Mouse (Mus musculus) frontal cortex, adult 2 months (tissue): ENCODE measurements at regions not wholly inside any gene's neighbourhood (a gene's known extent, or its start where the extent isn't known, plus 50 kb on each side); places are given as distances from the start of the nearest gene placed in this dataset.
"Not testable (repeated sequence)": the region's sequence is repeated elsewhere in the genome, so short reads cannot be mapped to it uniquely, and the experiment has no call there.

ENCODE experiments used
- DNase-seq, 2 experiments: peaks; one replicate each; pipeline ENCODE4 v3.0.0; 2022; ENCODE audit warnings: low spot score in 1 of 2; ENCODE audit errors: extremely low spot score in 1 of 2

GRCm38 (mm10) chr10:96685991-96686601 is 69.3 kb downstream of the Btg1 start:
- DNase-seq = no peak

- DNase-seq = peak in 1 of 2 experiments; percentile 7
These were observed 70.0 kb downstream of the Btg1 start for GRCm38 (mm10) chr10:96686659-96687440.

- no peak for DNase-seq
These were observed 70.6 kb downstream of the Btg1 start for GRCm38 (mm10) chr10:96687441-96687772.

GRCm38 (mm10) chr10:96689976-96690867 is 73.4 kb downstream of the Btg1 start:
- DNase-seq = no peak

- DNase-seq = peak in 1 of 2 experiments; percentile 15
These were observed 74.1 kb downstream of the Btg1 start for GRCm38 (mm10) chr10:96690868-96691302.

- no peak for DNase-seq
These were observed 74.6 kb downstream of the Btg1 start for GRCm38 (mm10) chr10:96691319-96691870.

- no peak for DNase-seq
These were observed 76.0 kb downstream of the Btg1 start for GRCm38 (mm10) chr10:96692821-96693220.

- DNase-seq = no peak
These were observed 77.0 kb downstream of the Btg1 start for GRCm38 (mm10) chr10:96693766-96694165.

GRCm38 (mm10) chr10:96696571-96696970 is 79.8 kb downstream of the Btg1 start:
- no peak for DNase-seq

GRCm38 (mm10) chr10:96697781-96698180 is 81.0 kb downstream of the Btg1 start:
- DNase-seq = peak in 1 of 2 experiments; percentile 9

GRCm38 (mm10) chr10:96706656-96707055 is 89.8 kb downstream of the Btg1 start:
- DNase-seq = no peak

GRCm38 (mm10) chr10:96708471-96708870 is 91.7 kb downstream of the Btg1 start:
- DNase-seq = no peak

GRCm38 (mm10) chr10:96709698-96710356 is 93.0 kb downstream of the Btg1 start:
- no peak for DNase-seq

- DNase-seq = no peak
These were observed 95.2 kb downstream of the Btg1 start for GRCm38 (mm10) chr10:96711993-96712392.

GRCm38 (mm10) chr10:96714702-96715101 is 97.9 kb downstream of the Btg1 start:
- DNase-seq = no peak

- DNase-seq = no peak
These were observed 100.5 kb downstream of the Btg1 start for GRCm38 (mm10) chr10:96717281-96717680.

GRCm38 (mm10) chr10:96718706-96719105 is 101.9 kb downstream of the Btg1 start:
- not testable (repeated sequence) for DNase-seq

GRCm38 (mm10) chr10:96720281-96720711 is 103.5 kb downstream of the Btg1 start:
- peak in 1 of 2 experiments; percentile 20 for DNase-seq

GRCm38 (mm10) chr10:96720956-96721688 is 104.3 kb downstream of the Btg1 start:
- no peak for DNase-seq

GRCm38 (mm10) chr10:96722491-96722890 is 105.7 kb downstream of the Btg1 start:
- no peak for DNase-seq
